Mouse (Mus musculus) embryonic facial prominence, embryonic 13.5 days (tissue): ENCODE measurements at regions not wholly inside any gene's neighbourhood (a gene's known extent, or its start where the extent isn't known, plus 50 kb on each side); places are given as distances from the start of the nearest gene placed in this dataset.

Source experiments
- ATAC-seq: fragments of 200-750 bp; cut with Nextera tagmentation; 2 replicates; pipeline ENCODE4 v1.8.0; 2017; ENCODE audit warnings: low read depth; ENCODE audit not compliant: insufficient number of reproducible peaks, insufficient read depth, low FRiP score, low TSS enrichment
- H3K27ac ChIP-seq: fragments of 300-500 bp; sonication (generic); 2 replicates; pipeline ENCODE4 v1.5.1; 2015; ENCODE audit warnings: moderate library complexity, mild to moderate bottlenecking, inconsistent platforms
- H3K27me3 ChIP-seq: fragments of 300-500 bp; sonication (generic); 2 replicates; pipeline ENCODE4 v1.6.1; 2015; ENCODE audit warnings: mild to moderate bottlenecking, inconsistent platforms
- H3K36me3 ChIP-seq: fragments of 300-500 bp; sonication (generic); 2 replicates; pipeline ENCODE4 v1.6.1; 2015; ENCODE audit warnings: mild to moderate bottlenecking, inconsistent platforms
- H3K4me1 ChIP-seq: fragments of 300-500 bp; sonication (generic); 2 replicates; pipeline ENCODE4 v1.6.1; 2015; ENCODE audit warnings: inconsistent platforms
- H3K4me2 ChIP-seq: fragments of 300-500 bp; sonication (generic); 2 replicates; pipeline ENCODE4 v1.6.1; 2015; ENCODE audit warnings: moderate library complexity, mild to moderate bottlenecking, inconsistent platforms
- H3K4me3 ChIP-seq: fragments of 300-500 bp; sonication (generic); 2 replicates; pipeline ENCODE4 v1.5.1; 2015; ENCODE audit warnings: mild to moderate bottlenecking, inconsistent platforms
- H3K9ac ChIP-seq: fragments of 300-500 bp; sonication (generic); 2 replicates; pipeline ENCODE4 v1.6.1; 2015; ENCODE audit warnings: mild to moderate bottlenecking, inconsistent platforms
- H3K9me3 ChIP-seq: fragments of 300-500 bp; sonication (generic); 2 replicates; pipeline ENCODE4 v1.6.1; 2016; ENCODE audit warnings: inconsistent platforms
- WGBS: fragments of 180-500 bp; shearing (Covaris S2); methylation state at CpG from one replicate; pipeline ENCODE4 v1.1.7; 2015; ENCODE audit warnings: mixed read lengths; 5-methylcytosine and 5-hydroxymethylcytosine counted together

DNA sequence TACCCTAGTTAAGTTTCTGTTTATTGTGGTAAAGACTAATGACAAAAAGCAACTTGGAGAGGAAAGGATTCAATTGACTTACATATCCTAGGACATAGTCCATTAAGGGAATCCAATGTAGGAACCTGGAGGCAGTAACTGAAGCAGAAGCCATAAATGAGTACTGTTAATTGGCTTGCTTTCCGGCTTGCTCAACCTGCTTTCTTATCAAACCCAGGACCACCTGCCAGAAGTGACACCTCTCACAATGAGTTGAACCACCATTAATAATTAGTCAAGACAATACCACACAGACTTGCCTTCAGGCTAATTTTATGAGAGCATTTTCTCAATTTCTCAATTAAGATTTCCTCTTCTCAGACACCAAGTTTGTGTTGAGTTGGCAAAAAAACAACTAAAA is 148.8 kb downstream of the Ccser2 start:
- Histone ChIP-seq H3K4me3 (no peak overlapping the region), H3K27ac (no peak overlapping the region), H3K36me3 (no peaks in the 10 kb centered on the region), H3K4me1 (no peaks in the 10 kb centered on the region), H3K9ac (no peak overlapping the region), H3K4me2 (no peak overlapping the region), H3K27me3 (no peaks in the 10 kb centered on the region), H3K9me3 (no peaks in the 10 kb centered on the region)
- no peak for ATAC-seq
- WGBS = 76% methylated on average over 1 of the region's 1 CpGs

DNA sequence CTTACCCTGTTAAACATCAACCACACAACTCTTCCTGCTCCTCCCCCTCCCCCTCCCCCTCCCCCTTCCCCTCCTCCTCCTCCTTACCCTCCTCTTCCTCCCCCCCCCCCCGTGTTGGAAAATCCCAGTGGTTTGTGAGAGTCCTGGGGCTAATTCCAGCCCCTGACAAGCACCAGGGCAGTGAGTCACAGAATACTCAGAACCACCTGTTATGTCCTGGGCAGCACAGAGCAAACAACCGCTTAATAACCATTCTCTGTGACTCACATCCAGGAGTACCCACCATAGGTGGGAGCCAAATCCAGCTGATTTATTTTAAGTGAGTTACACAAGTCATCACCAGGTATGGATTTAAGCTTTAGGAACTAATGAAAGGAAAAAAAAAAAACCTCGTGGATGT is 166.2 kb downstream of the Ccser2 start:
- no peaks in the 10 kb centered on the region for H3K4me1 ChIP-seq
- H3K36me3 ChIP-seq = no peaks in the 10 kb centered on the region
- no peak overlapping the region for H3K9ac ChIP-seq
- WGBS = 62% methylated on average over 3 of the region's 3 CpGs
- H3K4me3 ChIP-seq = no peak overlapping the region
- H3K27ac ChIP-seq = no peak overlapping the region
- no peaks in the 10 kb centered on the region for H3K9me3 ChIP-seq
- ATAC-seq = no peak
- H3K27me3 ChIP-seq = no peaks in the 10 kb centered on the region
- H3K4me2 ChIP-seq = no peak overlapping the region

DNA sequence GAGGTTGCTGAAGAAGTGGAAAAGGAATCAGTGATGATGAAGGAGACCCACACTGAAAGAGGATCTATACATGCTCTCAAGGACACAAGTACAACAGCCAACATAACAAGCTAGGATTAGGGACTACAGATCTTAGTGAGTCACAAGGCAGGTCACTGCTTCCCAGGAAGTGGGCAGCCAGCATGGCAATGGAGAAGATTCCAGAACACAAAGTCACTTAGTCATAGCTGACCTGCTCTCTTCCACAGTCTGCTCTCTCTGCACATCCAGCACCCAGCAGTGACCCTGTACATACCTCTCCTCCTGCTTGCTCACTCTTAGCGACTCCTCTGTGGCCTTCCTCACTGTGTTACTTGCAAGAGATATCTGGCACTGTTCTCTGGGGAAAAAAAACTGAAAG is 168.8 kb downstream of the Ccser2 start:
- Histone ChIP-seq H3K4me2 (no peak overlapping the region), H3K9ac (no peak overlapping the region), H3K27ac (no peak overlapping the region), H3K4me3 (no peak overlapping the region), H3K4me1 (no peaks in the 10 kb centered on the region), H3K27me3 (no peaks in the 10 kb centered on the region), H3K9me3 (no peaks in the 10 kb centered on the region), H3K36me3 (no peaks in the 10 kb centered on the region)
- WGBS = 73% methylated on average over 1 of the region's 1 CpGs
- no peak for ATAC-seq

DNA sequence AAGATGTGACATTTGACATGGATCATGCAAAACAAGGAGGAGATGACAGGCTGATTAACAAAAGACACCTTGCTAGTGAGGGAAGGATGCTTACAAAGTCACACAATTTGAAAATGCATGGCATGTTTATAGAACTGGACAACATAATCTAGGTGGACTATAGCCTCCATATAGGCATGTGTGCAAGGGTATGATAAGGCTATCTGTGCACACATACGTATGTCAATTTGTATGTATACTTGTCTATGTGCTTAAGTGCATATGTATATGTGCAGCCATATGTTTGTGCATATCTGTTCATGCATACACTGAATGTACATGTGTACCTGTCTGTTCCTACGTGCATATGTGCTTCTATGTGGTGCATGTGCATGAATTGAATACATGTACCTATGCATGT is 186.7 kb downstream of the Ccser2 start:
- no peak overlapping the region for H3K4me2 ChIP-seq
- no peaks in the 10 kb centered on the region for H3K9me3 ChIP-seq
- ATAC-seq = no peak
- no peaks in the 10 kb centered on the region for H3K4me1 ChIP-seq
- no peaks in the 10 kb centered on the region for H3K27me3 ChIP-seq
- no peaks in the 10 kb centered on the region for H3K36me3 ChIP-seq
- no peak overlapping the region for H3K27ac ChIP-seq
- H3K4me3 ChIP-seq = no peak overlapping the region
- WGBS = 86% methylated on average over 2 of the region's 2 CpGs
- no peak overlapping the region for H3K9ac ChIP-seq

DNA sequence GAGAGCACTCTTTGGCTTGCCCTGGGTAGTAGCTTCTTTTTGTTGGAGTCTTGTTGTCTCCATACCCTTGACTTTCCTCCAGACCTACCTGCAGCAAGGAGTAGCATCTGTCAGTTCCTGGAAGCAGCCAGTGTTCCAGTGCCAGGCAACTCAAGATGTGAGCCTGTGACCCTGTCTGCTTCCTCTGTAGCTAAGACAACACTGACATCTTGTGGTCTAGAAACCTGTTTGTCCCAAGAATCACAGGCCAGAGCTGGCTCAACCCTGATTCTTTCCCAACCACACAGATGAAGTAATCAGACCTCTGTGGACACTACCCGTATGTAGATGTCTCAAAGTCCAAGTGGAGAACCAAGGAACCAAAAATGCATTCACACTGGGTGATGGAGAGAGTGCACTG is 189.6 kb downstream of the Ccser2 start:
- Histone ChIP-seq H3K36me3 (no peaks in the 10 kb centered on the region), H3K27me3 (no peaks in the 10 kb centered on the region), H3K4me1 (no peaks in the 10 kb centered on the region), H3K4me2 (no peak overlapping the region), H3K9me3 (no peaks in the 10 kb centered on the region), H3K4me3 (no peak overlapping the region), H3K9ac (no peak overlapping the region), H3K27ac (no peak overlapping the region)
- 0 out of 2 replicates have a peak, but pooled peaks have one; percentile 26 for ATAC-seq
- WGBS = 68% methylated on average over 1 of the region's 1 CpGs

DNA sequence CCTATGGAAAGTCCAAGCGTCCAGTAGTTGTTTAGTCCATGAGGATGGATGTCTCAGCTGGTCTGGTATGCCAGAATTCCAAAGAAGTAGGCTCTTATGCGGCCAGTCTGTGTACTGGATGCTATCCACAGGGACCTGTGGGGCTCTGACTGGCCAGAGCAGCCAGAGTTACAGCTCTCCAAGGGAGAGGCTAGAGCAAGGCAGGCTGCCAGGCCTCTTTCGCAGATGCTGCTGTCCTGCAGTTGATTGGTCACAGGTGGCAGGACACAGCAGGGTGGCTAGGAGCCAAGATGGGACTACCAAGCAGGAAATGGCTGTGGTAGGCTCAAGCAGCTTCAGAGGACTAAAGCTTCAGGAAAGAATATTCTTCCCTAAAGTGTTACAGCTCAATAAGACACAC is 194.2 kb downstream of the Ccser2 start:
- Histone ChIP-seq H3K9me3 (no peaks in the 10 kb centered on the region), H3K4me2 (no peak overlapping the region), H3K27ac (no peak overlapping the region), H3K36me3 (no peaks in the 10 kb centered on the region), H3K4me1 (no peaks in the 10 kb centered on the region), H3K4me3 (no peak overlapping the region), H3K27me3 (no peaks in the 10 kb centered on the region), H3K9ac (no peak overlapping the region)
- ATAC-seq = no peak
- WGBS = 60% methylated on average over 3 of the region's 3 CpGs

DNA sequence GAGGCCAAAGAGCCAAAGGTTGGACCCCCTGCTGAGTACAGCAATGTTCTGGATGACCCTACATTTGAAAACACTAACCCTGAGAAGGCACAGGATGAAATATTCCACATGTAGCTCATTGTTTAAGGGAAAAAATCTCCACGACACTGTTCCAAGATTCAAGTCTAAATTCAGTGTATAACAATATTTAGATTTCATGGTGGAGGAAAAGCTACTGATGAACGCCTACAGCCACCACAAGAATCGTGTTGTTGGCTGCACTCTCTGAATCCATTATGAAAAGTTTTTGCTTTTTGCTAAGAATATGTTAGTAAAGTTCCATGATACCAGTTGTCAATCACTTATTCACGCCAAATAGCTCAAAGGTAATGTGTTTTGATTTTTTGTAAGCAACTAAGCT is 204.2 kb downstream of the Ccser2 start:
- Histone ChIP-seq H3K4me2 (no peak overlapping the region), H3K9me3 (no peaks in the 10 kb centered on the region), H3K27me3 (no peaks in the 10 kb centered on the region), H3K36me3 (no peaks in the 10 kb centered on the region), H3K9ac (no peak overlapping the region), H3K27ac (no peak overlapping the region), H3K4me1 (no peaks in the 10 kb centered on the region), H3K4me3 (no peak overlapping the region)
- ATAC-seq = no peak
- whole genome bisulfite sequencing = 87% methylated on average over 4 of the region's 4 CpGs

DNA sequence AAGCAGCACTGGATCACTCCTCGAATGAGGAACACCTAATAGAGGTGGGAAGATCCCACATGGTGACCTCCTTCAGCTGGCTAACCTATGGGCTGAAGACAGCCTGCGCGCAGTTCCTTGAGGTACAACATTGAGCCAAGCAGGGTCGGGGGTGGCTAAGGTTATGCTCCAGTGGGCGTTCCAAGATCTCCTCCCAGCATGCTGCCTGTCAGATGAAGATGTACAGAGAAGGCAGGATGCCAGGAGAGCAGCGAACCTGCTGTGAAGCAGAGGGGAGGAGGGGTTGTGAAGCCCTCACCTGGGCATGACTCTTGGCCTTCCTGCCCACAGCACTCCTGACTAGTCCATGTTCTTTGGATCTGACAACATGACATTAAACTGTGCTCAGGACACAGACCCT is 212.5 kb downstream of the Ccser2 start:
- Histone ChIP-seq H3K9me3 (no peaks in the 10 kb centered on the region), H3K4me2 (no peak overlapping the region), H3K27ac (no peak overlapping the region), H3K36me3 (no peaks in the 10 kb centered on the region), H3K27me3 (no peaks in the 10 kb centered on the region), H3K4me3 (no peak overlapping the region), H3K9ac (no peak overlapping the region), H3K4me1 (no peaks in the 10 kb centered on the region)
- WGBS = 86% methylated on average over 6 of the region's 6 CpGs
- ATAC-seq = no peak

DNA sequence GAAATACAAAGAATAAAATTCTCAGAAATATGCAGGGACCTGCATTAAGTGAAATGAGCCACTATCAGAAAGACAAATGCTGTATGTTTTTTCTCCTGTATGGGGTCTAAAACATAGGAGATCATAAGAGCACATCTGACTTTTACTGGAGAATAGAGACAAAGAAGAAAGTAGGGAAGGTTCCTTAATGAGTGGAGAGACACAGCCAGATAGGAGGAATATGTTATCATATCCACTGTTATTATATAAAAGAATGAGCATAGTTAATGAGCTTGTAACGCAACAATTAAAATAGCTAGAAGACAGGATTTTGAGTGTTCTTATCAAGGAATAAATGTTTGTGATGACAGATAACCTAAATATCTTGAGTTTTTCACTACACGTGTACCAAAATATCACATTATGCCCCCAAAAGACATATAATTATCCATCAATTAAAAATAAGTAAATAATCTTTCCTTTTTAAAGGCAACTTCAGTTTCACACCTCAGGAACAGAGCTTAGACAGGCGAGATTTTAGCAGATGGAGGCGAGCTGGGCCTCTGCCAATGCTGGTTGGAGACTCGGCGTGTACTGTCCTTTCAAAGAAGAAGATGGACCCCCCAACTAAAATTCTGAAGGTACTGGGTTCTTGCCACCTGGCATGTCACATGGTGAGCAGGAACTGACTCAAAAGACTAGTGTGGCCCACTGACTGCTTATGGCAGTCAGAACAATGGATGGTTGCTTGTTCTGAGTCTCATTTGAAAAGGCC is 220.3 kb downstream of the Ccser2 start:
- no peak for ATAC-seq
- H3K4me2 ChIP-seq = no peak overlapping the region
- no peak overlapping the region for H3K9ac ChIP-seq
- no peaks in the 10 kb centered on the region for H3K4me1 ChIP-seq
- H3K27me3 ChIP-seq = no peaks in the 10 kb centered on the region
- WGBS = 89% methylated on average over 6 of the region's 6 CpGs
- no peak overlapping the region for H3K27ac ChIP-seq
- H3K4me3 ChIP-seq = no peak overlapping the region
- no peaks in the 10 kb centered on the region for H3K36me3 ChIP-seq
- no peaks in the 10 kb centered on the region for H3K9me3 ChIP-seq

DNA sequence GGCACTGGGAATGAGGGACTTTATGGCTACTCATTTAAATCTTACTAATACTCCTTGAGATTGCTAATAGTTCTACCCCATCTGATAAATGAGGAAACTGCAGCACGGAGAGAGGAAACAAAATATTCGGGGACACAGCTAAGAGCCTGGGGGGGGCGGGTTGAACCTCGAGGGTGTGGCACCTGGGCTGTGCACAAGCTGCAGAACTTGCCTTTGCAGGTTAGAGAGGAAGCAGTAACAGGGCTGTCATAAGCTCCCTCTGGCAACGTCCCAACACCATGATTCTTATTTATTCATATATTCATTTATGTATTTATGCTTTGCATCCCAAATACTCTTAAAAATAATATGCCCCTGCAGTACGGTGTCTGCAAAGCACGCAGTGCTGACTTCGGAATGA is 237.5 kb downstream of the Ccser2 start:
- H3K4me2 ChIP-seq = no peak overlapping the region
- no peaks in the 10 kb centered on the region for H3K4me1 ChIP-seq
- no peaks in the 10 kb centered on the region for H3K9me3 ChIP-seq
- no peaks in the 10 kb centered on the region for H3K27me3 ChIP-seq
- no peak overlapping the region for H3K4me3 ChIP-seq
- H3K9ac ChIP-seq = no peak overlapping the region
- no peak overlapping the region for H3K27ac ChIP-seq
- no peak for ATAC-seq
- WGBS = 64% methylated on average over 8 of the region's 8 CpGs
- H3K36me3 ChIP-seq = no peaks in the 10 kb centered on the region

DNA sequence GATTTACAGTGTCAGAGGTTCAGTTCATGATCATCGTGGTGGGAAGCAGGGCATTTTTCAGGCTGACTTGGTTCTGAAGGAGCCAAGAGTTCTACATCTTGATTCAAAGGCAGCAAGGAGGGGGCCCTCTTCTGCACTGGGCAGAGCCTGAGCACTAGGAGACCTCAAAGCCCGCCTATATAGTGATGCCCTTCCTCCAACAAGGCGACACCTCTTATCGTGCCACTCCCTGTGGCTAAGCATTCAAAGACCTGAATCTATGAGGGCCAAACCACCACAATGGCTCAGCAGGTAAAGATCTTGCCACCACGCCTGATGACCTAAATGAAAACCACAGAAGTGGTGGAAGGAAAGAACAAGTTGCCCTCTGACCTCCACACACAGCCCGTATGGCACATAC is 242.5 kb downstream of the Ccser2 start:
- H3K36me3 ChIP-seq = no peaks in the 10 kb centered on the region
- WGBS = 84% methylated on average over 6 of the region's 6 CpGs
- no peaks in the 10 kb centered on the region for H3K4me1 ChIP-seq
- H3K4me2 ChIP-seq = no peak overlapping the region
- no peak overlapping the region for H3K9ac ChIP-seq
- H3K9me3 ChIP-seq = no peaks in the 10 kb centered on the region
- H3K27me3 ChIP-seq = no peaks in the 10 kb centered on the region
- no peak for ATAC-seq
- no peak overlapping the region for H3K4me3 ChIP-seq
- no peak overlapping the region for H3K27ac ChIP-seq

DNA sequence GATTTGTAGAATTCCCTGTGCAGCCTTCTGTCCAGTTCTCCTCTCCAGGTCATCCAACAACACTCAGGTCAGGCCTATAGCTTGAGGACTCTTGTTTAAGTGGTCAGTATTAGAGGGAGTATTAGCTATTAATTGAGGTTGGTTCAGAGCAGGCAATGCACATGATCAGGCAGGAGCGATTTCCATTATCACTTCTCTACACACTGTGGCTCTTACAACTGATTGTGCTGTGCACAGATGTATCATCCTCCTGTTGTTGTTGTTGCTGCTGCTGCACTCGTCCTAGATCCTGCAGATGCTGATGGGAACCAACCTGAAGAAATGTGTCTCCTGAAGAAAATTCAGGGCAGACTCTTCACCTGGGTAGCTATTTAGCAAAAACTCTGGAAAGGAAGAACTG is 252.9 kb downstream of the Ccser2 start:
- H3K9me3 ChIP-seq = no peaks in the 10 kb centered on the region
- H3K4me1 ChIP-seq = no peaks in the 10 kb centered on the region
- no peaks in the 10 kb centered on the region for H3K36me3 ChIP-seq
- WGBS = 78% methylated on average over 2 of the region's 2 CpGs
- H3K4me3 ChIP-seq = no peak overlapping the region
- no peak overlapping the region for H3K4me2 ChIP-seq
- no peak overlapping the region for H3K27ac ChIP-seq
- no peak for ATAC-seq
- no peaks in the 10 kb centered on the region for H3K27me3 ChIP-seq
- H3K9ac ChIP-seq = no peak overlapping the region
